Mouse (Mus musculus): ENCODE measurements around the gene Zfp160. TPM values are rescaled to one million over a fixed set of nuclear protein-coding genes. Genes with fewer than 3 reads are reported as not detected.
"Not testable (repeated sequence)": the region's sequence is repeated elsewhere in the genome, so short reads cannot be mapped to it uniquely, and the experiment has no call there.

The Zfp160 gene
- total and polyA plus RNA-seq, 2 experiments from 2014 or later, result 11.9 to 31.3 TPM

- Histone ChIP-seq H3K9ac (no peak overlapping the region), H3K4me2 (ENCODE audit: low read depth) (no peak overlapping the region), H3K4me1 (ENCODE audit: insufficient read depth) (no peaks in the 10 kb centered on the region), H3K27ac (ENCODE audit: low read depth, low read length) (no peak overlapping the region), H3K36me3 (ENCODE audit: insufficient read depth) (peaks cover 43% of the 10 kb centered on the region), H3K4me3 (ENCODE audit: low read depth, low read length) (no peak overlapping the region), H3K27me3 (ENCODE audit: insufficient read depth, low read length) (no peaks in the 10 kb centered on the region), H3K9me3 (ENCODE audit: low read length) (no peaks in the 10 kb centered on the region)
- 92% methylated on average over 1 of the region's 1 CpGs for WGBS
- no peak for ATAC-seq
- DNase-seq, result no peak
- TF ChIP-seq CTCF (IDR thresholded peaks at IDR 0.05; ENCODE audit: low read depth), result no peak
Measured at GRCm38 (mm10) chr17:21018410-21019080, 9.8 kb downstream of the Zfp160 start.

- not testable (repeated sequence) for H3K36me3 ChIP-seq (ENCODE audit: insufficient read depth); H3K9me3 ChIP-seq (ENCODE audit: low read length); H3K4me1 ChIP-seq (ENCODE audit: insufficient read depth); H3K4me2 ChIP-seq (ENCODE audit: low read depth); DNase-seq; H3K27ac ChIP-seq (ENCODE audit: low read depth, low read length); H3K9ac ChIP-seq; H3K4me3 ChIP-seq (ENCODE audit: low read depth, low read length); ATAC-seq; H3K27me3 ChIP-seq (ENCODE audit: insufficient read depth, low read length)
- 85% methylated on average over 9 of the region's 9 CpGs for WGBS
Measured at GRCm38 (mm10) chr17:21048020-21048419, 39.3 kb downstream of the Zfp160 start.

- H3K4me2 ChIP-seq (ENCODE audit: low read depth), result no peak overlapping the region
- H3K9me3 ChIP-seq (ENCODE audit: low read length), result no peaks in the 10 kb centered on the region
- 91% methylated on average over 1 of the region's 1 CpGs for WGBS
- TF ChIP-seq CTCF (IDR thresholded peaks at IDR 0.05; ENCODE audit: low read depth), result no peak
- no peak overlapping the region for H3K9ac ChIP-seq
- no peak for DNase-seq
- H3K4me3 ChIP-seq (ENCODE audit: low read depth, low read length), result no peak overlapping the region
- H3K27ac ChIP-seq (ENCODE audit: low read depth, low read length), result no peak overlapping the region
- no peak for ATAC-seq
- H3K36me3 ChIP-seq (ENCODE audit: insufficient read depth), result no peaks in the 10 kb centered on the region
- H3K27me3 ChIP-seq (ENCODE audit: insufficient read depth, low read length), result no peaks in the 10 kb centered on the region
- no peaks in the 10 kb centered on the region for H3K4me1 ChIP-seq (ENCODE audit: insufficient read depth)
Measured at GRCm38 (mm10) chr17:21050901-21051300, 42.2 kb downstream of the Zfp160 start.

GRCm38 (mm10) chr17:21051341-21051740 lies 42.6 kb downstream of the Zfp160 start:
- not testable (repeated sequence) for H3K9ac ChIP-seq; H3K36me3 ChIP-seq (ENCODE audit: insufficient read depth); H3K9me3 ChIP-seq (ENCODE audit: low read length); DNase-seq; ATAC-seq; H3K4me1 ChIP-seq (ENCODE audit: insufficient read depth); H3K27me3 ChIP-seq (ENCODE audit: insufficient read depth, low read length); H3K27ac ChIP-seq (ENCODE audit: low read depth, low read length); H3K4me2 ChIP-seq (ENCODE audit: low read depth); H3K4me3 ChIP-seq (ENCODE audit: low read depth, low read length)
- no CpG with 5 or more reads among the region's 3 CpGs for WGBS

- not testable (repeated sequence) for H3K27me3 ChIP-seq (ENCODE audit: insufficient read depth, low read length); H3K9ac ChIP-seq; ATAC-seq; H3K9me3 ChIP-seq (ENCODE audit: low read length); H3K27ac ChIP-seq (ENCODE audit: low read depth, low read length); DNase-seq; H3K36me3 ChIP-seq (ENCODE audit: insufficient read depth); H3K4me3 ChIP-seq (ENCODE audit: low read depth, low read length); H3K4me1 ChIP-seq (ENCODE audit: insufficient read depth); H3K4me2 ChIP-seq (ENCODE audit: low read depth)
- 84% methylated on average over 3 of the region's 3 CpGs for WGBS
Measured at GRCm38 (mm10) chr17:21051919-21052318, 43.2 kb downstream of the Zfp160 start.

- Histone ChIP-seq H3K4me2 (ENCODE audit: low read depth) (no peak overlapping the region), H3K36me3 (ENCODE audit: insufficient read depth) (no peaks in the 10 kb centered on the region), H3K4me3 (ENCODE audit: low read depth, low read length) (no peak overlapping the region), H3K9me3 (ENCODE audit: low read length) (no peaks in the 10 kb centered on the region), H3K9ac (no peak overlapping the region), H3K27me3 (ENCODE audit: insufficient read depth, low read length) (no peaks in the 10 kb centered on the region), H3K27ac (ENCODE audit: low read depth, low read length) (no peak overlapping the region), H3K4me1 (ENCODE audit: insufficient read depth) (no peaks in the 10 kb centered on the region)
- WGBS, result 93% methylated on average over 2 of the region's 2 CpGs
- DNase-seq (no peak), ATAC-seq (no peak)
- TF ChIP-seq CTCF (IDR thresholded peaks at IDR 0.05; ENCODE audit: low read depth), result no peak
Measured at GRCm38 (mm10) chr17:21053267-21053666, 44.6 kb downstream of the Zfp160 start.

GRCm38 (mm10) chr17:21055111-21055510 lies 46.4 kb downstream of the Zfp160 start:
- not testable (repeated sequence) for H3K9ac ChIP-seq; H3K4me3 ChIP-seq (ENCODE audit: low read depth, low read length); H3K36me3 ChIP-seq (ENCODE audit: insufficient read depth); ATAC-seq; H3K27me3 ChIP-seq (ENCODE audit: insufficient read depth, low read length); H3K4me1 ChIP-seq (ENCODE audit: insufficient read depth); H3K4me2 ChIP-seq (ENCODE audit: low read depth); H3K27ac ChIP-seq (ENCODE audit: low read depth, low read length); DNase-seq; H3K9me3 ChIP-seq (ENCODE audit: low read length)
- 90% methylated on average over 1 of the region's 1 CpGs for WGBS
